Mouse (Mus musculus) kidney, adult 8-10 months (tissue): ENCODE measurements around the gene Tarbp1.
A peak's percentile ranks its signal among the peaks of the same experiment; 100 is the strongest.

Experiments
- DNase-seq, 2 experiments: peaks; one replicate each; pipeline ENCODE4 v3.0.0; 2022

Gene Tarbp1

DNA sequence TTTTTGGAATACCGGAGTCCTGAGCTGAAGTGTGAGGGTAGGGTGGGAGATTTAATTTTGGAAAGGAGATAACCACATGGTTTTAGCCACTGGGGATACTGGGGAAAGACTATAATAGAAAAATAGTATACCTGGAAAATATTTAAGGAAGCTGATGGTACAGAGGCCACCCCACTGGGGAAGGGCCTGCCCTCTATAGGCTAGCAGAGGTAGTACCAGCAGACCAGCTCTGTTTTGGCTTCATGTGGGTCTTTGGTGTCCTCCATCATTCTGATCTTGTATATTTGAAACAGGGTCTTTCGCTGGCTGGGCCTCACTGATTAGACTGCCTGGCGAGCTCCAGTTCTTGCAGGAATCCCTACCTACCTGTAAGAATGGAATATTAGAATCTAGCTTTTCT is 76.5 kb downstream of the Tarbp1 start:
- DNase-seq, result peak in 1 of 2 experiments; percentile 11

GRCm38 (mm10) chr8:126395917-126396316 is 78.9 kb downstream of the Tarbp1 start:
- DNase-seq, result no peak

GRCm38 (mm10) chr8:126395386-126395785 is 79.5 kb downstream of the Tarbp1 start:
- DNase-seq, result no peak

GRCm38 (mm10) chr8:126391541-126391940 is 83.3 kb downstream of the Tarbp1 start:
- DNase-seq, result peak; percentile 60 to 77

GRCm38 (mm10) chr8:126387566-126387965 is 87.3 kb downstream of the Tarbp1 start:
- DNase-seq, result no peak

- peak; percentile 47 to 49 for DNase-seq
Observed at GRCm38 (mm10) chr8:126382749-126383148, 92.1 kb downstream of the Tarbp1 start.

DNA sequence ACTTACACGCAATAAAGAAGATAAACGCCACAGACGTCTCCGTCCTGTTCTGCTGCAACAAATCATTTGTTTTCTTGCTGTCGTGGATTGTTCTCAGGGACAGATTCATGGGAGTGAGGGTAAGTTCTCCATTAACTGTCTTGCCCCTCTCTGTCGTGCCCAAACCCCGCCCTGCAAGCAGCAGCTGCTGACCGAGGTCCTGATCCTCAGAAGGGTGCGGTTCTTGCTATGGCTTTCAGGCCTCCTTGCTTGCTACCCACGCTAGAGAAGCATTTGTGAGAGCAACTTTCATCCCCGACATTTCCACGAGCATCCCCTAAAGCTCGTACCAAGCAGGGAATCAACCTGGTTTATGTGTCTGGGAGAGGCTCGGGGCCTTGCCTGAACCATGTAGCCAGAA is 92.6 kb downstream of the Tarbp1 start:
- DNase-seq, result no peak

DNA sequence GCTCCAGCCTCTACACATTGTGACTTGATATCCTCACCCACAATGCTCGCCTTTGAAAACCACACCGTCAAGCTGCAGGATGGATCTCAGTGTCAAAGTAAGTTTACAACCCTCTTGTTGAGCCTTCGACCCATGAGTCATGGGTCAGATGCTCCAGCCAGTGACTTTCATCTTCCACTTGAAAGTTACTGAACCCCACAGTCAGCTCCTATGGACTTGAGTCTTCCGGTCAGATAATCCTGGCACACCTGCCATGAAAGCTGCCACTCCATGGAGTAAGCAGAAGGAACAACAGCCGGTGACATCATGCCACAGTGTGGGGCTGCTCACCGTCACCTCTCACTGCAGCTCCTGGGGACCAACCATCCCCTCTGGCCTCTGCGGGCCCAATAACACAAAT is 93.6 kb downstream of the Tarbp1 start:
- DNase-seq, result no peak

DNA sequence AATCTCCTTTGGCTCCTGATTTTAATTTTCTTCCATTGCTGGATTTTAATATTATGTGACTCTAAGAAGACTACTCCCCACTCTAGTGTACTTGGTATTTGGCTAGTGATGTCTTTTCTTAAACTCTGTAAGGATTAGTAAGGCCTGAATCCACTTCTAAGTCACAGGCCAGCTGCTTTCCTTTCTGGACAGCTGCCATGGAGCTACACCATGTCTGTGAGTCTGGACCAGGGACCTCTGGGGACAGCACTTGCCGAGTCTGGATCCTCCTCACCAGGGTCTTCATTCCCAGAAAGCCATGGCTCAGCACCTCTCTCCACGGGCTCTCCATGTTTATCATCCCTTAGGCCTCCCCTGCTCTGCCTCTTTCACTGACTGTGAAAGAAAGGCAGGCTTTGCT is 94.7 kb downstream of the Tarbp1 start:
- no peak for DNase-seq

- no peak for DNase-seq
Observed at GRCm38 (mm10) chr8:126379580-126379979, 95.3 kb downstream of the Tarbp1 start.
